Mouse (Mus musculus): ENCODE measurements around the gene Rcn3. TPM values are rescaled to one million over a fixed set of nuclear protein-coding genes. Genes with fewer than 3 reads are reported as not detected.
"Not testable (repeated sequence)": the region's sequence is repeated elsewhere in the genome, so short reads cannot be mapped to it uniquely, and the experiment has no call there.

The Rcn3 gene
- polyA plus RNA-seq, 2 experiments: 19.2 to 20.6 TPM

DNA sequence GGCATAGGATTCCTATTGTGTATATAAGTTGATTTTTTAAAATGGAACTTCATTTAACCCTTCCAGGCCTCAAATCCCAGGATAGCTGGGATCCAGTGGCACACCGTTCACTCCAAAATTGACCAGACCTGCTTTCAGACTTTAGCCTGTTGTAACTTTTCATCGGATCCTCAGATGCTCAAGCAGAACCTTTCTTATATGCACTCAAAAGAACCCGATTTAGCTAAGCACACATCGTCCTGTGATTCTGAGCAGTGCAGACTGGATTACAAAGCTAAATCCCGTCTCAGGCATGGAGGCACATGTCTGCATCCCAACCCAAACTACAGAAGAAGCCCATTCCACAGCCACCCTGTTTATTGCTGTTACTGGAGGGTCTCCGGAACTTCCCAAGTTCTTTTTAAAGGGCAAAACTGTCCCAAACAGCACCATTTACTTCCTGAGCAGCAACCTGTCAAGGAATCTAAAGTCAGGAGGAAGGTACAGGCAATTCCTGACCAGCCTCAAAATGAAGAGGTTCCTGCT, 35.7 kb upstream of the Rcn3 start:
- Histone ChIP-seq H3K36me3 (replicated peaks; ENCODE audit: control insufficient read depth, insufficient read depth, low read depth) (peaks cover 28% of the 10 kb centered on the region), H3K27me3 (ENCODE audit: control insufficient read depth, insufficient read depth, low read length) (no peaks in the 10 kb centered on the region), H3K4me2 (ENCODE audit: low read depth) (peak overlapping the region; percentile 85), H3K9me3 (ENCODE audit: control insufficient read depth, low read length) (no peaks in the 10 kb centered on the region), H3K9ac (replicated peaks) (peak overlapping the region; percentile 94), H3K4me3 (ENCODE audit: insufficient read depth in 1 of 2, low read depth in 2 of 2, low read length in 2 of 2) (peak overlapping the region; percentile 87 to 91), H3K27ac (peak overlapping the region; percentile 83), H3K4me1 (replicated peaks; ENCODE audit: control insufficient read depth in 2 of 2, insufficient read depth in 2 of 2, low read length in 1 of 2) (peaks cover 23 to 28% of the 10 kb centered on the region in 2 experiments)
- TF ChIP-seq CTCF (IDR thresholded peaks at IDR 0.05; ENCODE audit: low read depth) (no peak), EP300 (IDR thresholded peaks at IDR 0.05; ENCODE audit: low read depth) (no peak)
- ATAC-seq (ENCODE audit: insufficient read depth) (no peak), DNase-seq (ENCODE audit: low read depth in 3 of 3, low spot score in 3 of 3) (no peak)
- under 1% methylated on average over 6 of the region's 6 CpGs for WGBS (ENCODE audit: insufficient replicate concordance)

DNA sequence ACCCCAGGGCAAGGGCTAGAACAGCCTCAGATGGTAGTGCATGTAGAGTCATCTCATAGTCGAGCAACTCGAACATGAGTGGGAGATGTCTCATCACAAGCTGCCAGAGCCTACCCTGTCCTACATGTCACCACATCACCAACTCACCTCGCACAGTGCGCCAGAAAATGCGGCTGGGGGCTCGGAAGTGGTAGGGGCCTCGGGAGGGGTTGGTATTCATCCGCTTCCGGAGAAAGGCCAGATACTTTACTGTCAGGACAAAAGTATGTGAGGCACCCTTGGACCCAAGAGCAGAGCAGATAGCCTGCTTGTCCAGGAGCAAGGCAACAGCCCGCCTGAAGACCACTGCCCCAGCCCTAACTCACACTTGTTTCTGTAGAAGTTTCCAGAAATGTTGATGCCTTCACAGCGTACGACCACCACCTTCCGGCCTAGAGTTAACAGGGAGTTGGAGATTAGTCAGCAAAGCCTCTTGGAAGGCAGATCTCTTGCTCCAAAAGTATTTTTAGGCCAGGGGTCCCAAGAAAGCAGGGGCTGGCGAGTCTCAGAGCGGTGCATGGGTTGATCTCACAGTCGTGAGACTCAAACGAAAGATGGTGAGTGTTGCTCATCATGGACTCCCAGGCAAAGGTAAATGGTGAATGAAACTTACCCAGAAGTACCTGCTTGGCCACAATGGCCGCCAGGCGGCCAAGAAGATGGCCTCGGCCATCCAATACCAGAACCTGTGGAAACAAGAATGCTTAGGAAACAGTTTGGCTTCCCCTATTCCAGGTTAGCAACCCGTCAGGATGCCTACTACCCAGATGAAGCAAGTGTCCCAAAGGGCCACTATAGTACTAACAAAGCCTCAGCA, 35.1 kb upstream of the Rcn3 start:
- H3K27me3 ChIP-seq (ENCODE audit: control insufficient read depth, insufficient read depth, low read length): no peaks in the 10 kb centered on the region
- H3K4me2 ChIP-seq (ENCODE audit: low read depth): peak overlapping the region; percentile 85
- H3K9me3 ChIP-seq (ENCODE audit: control insufficient read depth, low read length): no peaks in the 10 kb centered on the region
- peaks cover 23 to 31% of the 10 kb centered on the region in 2 experiments for H3K4me1 ChIP-seq (replicated peaks; ENCODE audit: control insufficient read depth in 2 of 2, insufficient read depth in 2 of 2, low read length in 1 of 2)
- H3K36me3 ChIP-seq (replicated peaks; ENCODE audit: control insufficient read depth, insufficient read depth, low read depth): peaks cover 35% of the 10 kb centered on the region
- DNase-seq (ENCODE audit: low read depth in 3 of 3, low spot score in 3 of 3) (no peak), ATAC-seq (ENCODE audit: insufficient read depth) (no peak)
- H3K4me3 ChIP-seq (ENCODE audit: insufficient read depth in 1 of 2, low read depth in 2 of 2, low read length in 2 of 2): peak overlapping the region; percentile 87 to 91
- H3K9ac ChIP-seq (replicated peaks): peak overlapping the region; percentile 94
- peak overlapping the region; percentile 83 for H3K27ac ChIP-seq
- WGBS (ENCODE audit: insufficient replicate concordance): 10% methylated on average over 21 of the region's 21 CpGs
- TF ChIP-seq CTCF (IDR thresholded peaks at IDR 0.05; ENCODE audit: low read depth): no peak; the same call in 1 of the 2 replicates
- no peak for TF ChIP-seq EP300 (IDR thresholded peaks at IDR 0.05; ENCODE audit: low read depth)

DNA sequence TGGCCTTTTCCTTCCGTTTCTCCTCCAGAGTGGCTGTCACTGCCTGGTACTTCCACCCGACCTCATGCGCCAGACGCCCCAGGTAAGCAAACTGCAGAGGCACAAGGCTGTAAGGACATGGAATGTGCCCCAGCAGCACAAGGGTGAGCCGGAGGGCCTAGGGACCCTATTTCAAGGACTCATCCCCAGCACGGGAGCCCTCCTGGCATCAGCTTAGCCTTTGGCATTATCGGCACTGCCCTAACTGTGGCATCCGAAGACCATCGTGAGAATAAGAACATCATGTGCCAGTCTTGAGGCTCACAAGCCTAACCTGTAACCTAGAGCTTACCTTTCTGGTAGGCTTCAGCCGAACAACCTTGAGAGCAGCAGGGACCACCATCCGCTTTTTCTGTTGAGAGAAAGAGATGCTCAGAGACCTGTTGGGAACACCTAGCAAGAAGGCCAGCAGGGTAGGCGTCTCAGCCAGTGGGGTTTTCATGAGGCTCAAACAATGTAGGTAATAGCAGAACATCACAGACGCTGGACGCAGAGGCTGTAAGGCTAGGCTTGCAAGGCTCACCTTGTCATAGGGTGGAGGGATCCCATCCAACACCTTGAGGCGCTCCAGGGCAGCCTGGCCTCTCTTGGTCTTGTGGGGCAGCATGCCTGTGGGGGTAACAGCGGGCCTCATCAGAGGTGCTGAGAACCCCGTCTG, 34.3 kb upstream of the Rcn3 start:
- peak overlapping the region; percentile 87 to 91 for H3K4me3 ChIP-seq (ENCODE audit: insufficient read depth in 1 of 2, low read depth in 2 of 2, low read length in 2 of 2)
- no peak for ATAC-seq (ENCODE audit: insufficient read depth)
- H3K36me3 ChIP-seq (replicated peaks; ENCODE audit: control insufficient read depth, insufficient read depth, low read depth): peaks cover 43% of the 10 kb centered on the region
- WGBS (ENCODE audit: insufficient replicate concordance): 50% methylated on average over 17 of the region's 17 CpGs
- TF ChIP-seq EP300 (IDR thresholded peaks at IDR 0.05; ENCODE audit: low read depth): no peak
- no peak for TF ChIP-seq CTCF (IDR thresholded peaks at IDR 0.05; ENCODE audit: low read depth)
- no peaks in the 10 kb centered on the region for H3K9me3 ChIP-seq (ENCODE audit: control insufficient read depth, low read length)
- peak overlapping the region; percentile 83 for H3K27ac ChIP-seq
- peak overlapping the region; percentile 94 for H3K9ac ChIP-seq (replicated peaks)
- no peak for DNase-seq (ENCODE audit: low read depth in 3 of 3, low spot score in 3 of 3)
- H3K4me2 ChIP-seq (ENCODE audit: low read depth): peak overlapping the region; percentile 85
- peaks cover 23 to 35% of the 10 kb centered on the region in 2 experiments for H3K4me1 ChIP-seq (replicated peaks; ENCODE audit: control insufficient read depth in 2 of 2, insufficient read depth in 2 of 2, low read length in 1 of 2)
- H3K27me3 ChIP-seq (ENCODE audit: control insufficient read depth, insufficient read depth, low read length): no peaks in the 10 kb centered on the region

DNA sequence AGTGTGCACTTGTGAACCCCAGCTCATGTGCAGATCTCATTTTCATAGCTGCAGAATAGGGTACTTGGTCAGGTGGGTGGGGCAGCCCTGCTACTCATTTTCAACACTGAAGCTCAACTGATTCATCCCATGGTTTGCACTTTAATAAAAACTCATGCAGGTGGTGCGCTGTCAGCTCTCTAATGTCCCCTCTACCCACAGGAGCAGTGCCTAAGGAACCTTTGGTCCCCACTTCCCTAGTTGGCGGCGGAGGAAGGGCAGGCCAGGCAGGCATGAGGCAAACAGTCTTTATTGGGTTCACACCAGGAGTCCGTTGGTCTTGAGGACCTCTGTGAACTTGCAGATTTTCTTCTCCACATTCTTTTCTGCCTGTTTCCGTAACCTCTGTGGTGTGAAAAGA, 33.6 kb upstream of the Rcn3 start:
- H3K27me3 ChIP-seq (ENCODE audit: control insufficient read depth, insufficient read depth, low read length); DNase-seq (ENCODE audit: low read depth in 3 of 3, low spot score in 3 of 3); H3K9ac ChIP-seq (replicated peaks); H3K9me3 ChIP-seq (ENCODE audit: control insufficient read depth, low read length); ATAC-seq (ENCODE audit: insufficient read depth): not testable (repeated sequence)
- Histone ChIP-seq H3K27ac (peak overlapping the region; percentile 83), H3K4me2 (ENCODE audit: low read depth) (peak overlapping the region; percentile 85), H3K4me1 (replicated peaks; ENCODE audit: control insufficient read depth in 2 of 2, insufficient read depth in 2 of 2, low read length in 1 of 2) (peaks cover 23 to 35% of the 10 kb centered on the region in 2 experiments), H3K36me3 (replicated peaks; ENCODE audit: control insufficient read depth, insufficient read depth, low read depth) (peaks cover 49% of the 10 kb centered on the region), H3K4me3 (ENCODE audit: insufficient read depth in 1 of 2, low read depth in 2 of 2, low read length in 2 of 2) (peak overlapping the region in 1 of 2 experiments; percentile 91; a peak in 1 of 4 replicates)
- 63% methylated on average over 5 of the region's 5 CpGs for WGBS (ENCODE audit: insufficient replicate concordance)

DNA sequence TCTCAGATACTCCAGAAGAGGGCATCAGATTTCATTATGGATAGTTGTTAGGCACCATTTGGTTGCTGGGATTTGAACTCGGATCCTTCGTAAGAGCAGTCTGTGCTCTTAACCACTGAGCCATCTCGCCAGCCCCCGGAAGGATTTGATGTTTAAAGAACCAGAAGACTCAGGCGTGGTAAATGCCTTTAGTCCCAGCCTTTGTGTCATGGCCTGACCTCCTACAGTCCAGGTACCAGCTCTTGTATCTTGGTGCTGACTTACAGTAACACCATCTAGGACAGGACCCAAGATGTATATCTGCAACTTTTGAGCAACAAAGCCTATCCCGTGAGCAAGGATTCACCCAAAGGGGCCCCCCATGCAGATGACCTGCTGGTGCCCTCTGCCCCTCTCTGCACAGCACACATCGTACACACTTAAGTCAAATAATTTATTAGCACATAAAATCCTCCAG, 33.2 kb upstream of the Rcn3 start:
- peaks cover 22 to 34% of the 10 kb centered on the region in 2 experiments for H3K4me1 ChIP-seq (replicated peaks; ENCODE audit: control insufficient read depth in 2 of 2, insufficient read depth in 2 of 2, low read length in 1 of 2)
- ATAC-seq (ENCODE audit: insufficient read depth) (no peak), DNase-seq (ENCODE audit: low read depth in 3 of 3, low spot score in 3 of 3) (peak; percentile 55 to 61 (median 57))
- peak overlapping the region; percentile 83 for H3K4me2 ChIP-seq (ENCODE audit: low read depth)
- WGBS (ENCODE audit: insufficient replicate concordance): 13% methylated on average over 7 of the region's 7 CpGs
- TF ChIP-seq EP300 (IDR thresholded peaks at IDR 0.05; ENCODE audit: low read depth): no peak
- 0 out of 2 replicates have a peak, but pooled peaks have one; percentile 34 for TF ChIP-seq CTCF (IDR thresholded peaks at IDR 0.05; ENCODE audit: low read depth)
- no peak overlapping the region; a peak in 1 of 4 replicates for H3K4me3 ChIP-seq (ENCODE audit: insufficient read depth in 1 of 2, low read depth in 2 of 2, low read length in 2 of 2)
- peak overlapping the region; percentile 74 for H3K27ac ChIP-seq
- no peaks in the 10 kb centered on the region for H3K27me3 ChIP-seq (ENCODE audit: control insufficient read depth, insufficient read depth, low read length)
- no peaks in the 10 kb centered on the region for H3K9me3 ChIP-seq (ENCODE audit: control insufficient read depth, low read length)
- H3K36me3 ChIP-seq (replicated peaks; ENCODE audit: control insufficient read depth, insufficient read depth, low read depth): peaks cover 53% of the 10 kb centered on the region
- no peak overlapping the region for H3K9ac ChIP-seq (replicated peaks)
